Comparison of ENCODE assay signal across 10 mouse cellular contexts in genomic region chrX:153707735-153708134, GRCm38 (mm10). TPM values are rescaled to one million over a fixed set of nuclear protein-coding genes. Genes with fewer than 3 reads are reported as not detected.
DNase-seq lines count a peak whose midpoint lies in the region; ATAC-seq lines count a peak whose summit lies in the region.
"Had no signal": no experiment of that assay in that cellular context is flagged by ENCODE, and none has a peak within 500 bp of the region (broad histone marks: within the 10 kb centered on the region; RNA-seq: fewer than 3 reads in every experiment).

No protein-coding gene starts in this region.

- WGBS in embryonic facial prominence, embryonic 11.5 days: 33% methylated on average over 4 of the region's 4 CpGs
- WGBS in embryonic facial prominence, embryonic 10.5 days: 28% methylated on average over 4 of the region's 4 CpGs

- no peak overlapping the region for H3K4me3 ChIP-seq in embryonic facial prominence, embryonic 11.5 days (ENCODE audit: low read depth, low read length)
- H3K4me3 ChIP-seq in embryonic facial prominence, embryonic 10.5 days: no peak overlapping the region
- H3K4me3 ChIP-seq: embryonic facial prominence, embryonic 12.5 days; megakaryocyte, embryonic 14.5 days had no signal

- H3K4me1 ChIP-seq in embryonic facial prominence, embryonic 11.5 days (ENCODE audit: control insufficient read depth, insufficient read depth, low read length): no peaks in the 10 kb centered on the region
- no peaks in the 10 kb centered on the region for H3K4me1 ChIP-seq in embryonic facial prominence, embryonic 10.5 days
- H3K4me1 ChIP-seq: embryonic facial prominence, embryonic 12.5 days; megakaryocyte, embryonic 14.5 days had no signal

- H3K9ac ChIP-seq in embryonic facial prominence, embryonic 11.5 days (replicated peaks; ENCODE audit: low read length): no peak overlapping the region
- H3K9ac ChIP-seq: embryonic facial prominence, embryonic 12.5 days had no signal

- H3K27me3 ChIP-seq in embryonic facial prominence, embryonic 11.5 days (ENCODE audit: control insufficient read depth, insufficient read depth, low read length): no peaks in the 10 kb centered on the region
- peaks cover 11% of the 10 kb centered on the region for H3K27me3 ChIP-seq in embryonic facial prominence, embryonic 10.5 days (replicated peaks; ENCODE audit: low read depth, poor library complexity, severe bottlenecking)
- H3K27me3 ChIP-seq: embryonic facial prominence, embryonic 12.5 days had no signal

- no peaks in the 10 kb centered on the region for H3K9me3 ChIP-seq in embryonic facial prominence, embryonic 11.5 days (replicated peaks; ENCODE audit: control insufficient read depth, low read length)
- H3K9me3 ChIP-seq in embryonic facial prominence, embryonic 10.5 days: no peaks in the 10 kb centered on the region
- H3K9me3 ChIP-seq: embryonic facial prominence, embryonic 12.5 days; megakaryocyte, embryonic 14.5 days had no signal

- H3K36me3 ChIP-seq in embryonic facial prominence, embryonic 11.5 days (replicated peaks; ENCODE audit: control insufficient read depth, insufficient read depth, low read depth, low read length): no peaks in the 10 kb centered on the region
- no peaks in the 10 kb centered on the region for H3K36me3 ChIP-seq in embryonic facial prominence, embryonic 10.5 days (replicated peaks)
- H3K36me3 ChIP-seq: embryonic facial prominence, embryonic 12.5 days had no signal

- no peak overlapping the region for H3K4me2 ChIP-seq in embryonic facial prominence, embryonic 11.5 days (ENCODE audit: low read depth, low read length)
- H3K4me2 ChIP-seq: embryonic facial prominence, embryonic 12.5 days had no signal

- no peak overlapping the region for H3K27ac ChIP-seq in embryonic facial prominence, embryonic 11.5 days (replicated peaks; ENCODE audit: low read depth, low read length)
- H3K27ac ChIP-seq in embryonic facial prominence, embryonic 10.5 days (replicated peaks): no peak overlapping the region
- H3K27ac ChIP-seq: embryonic facial prominence, embryonic 12.5 days had no signal

- DNase-seq in embryonic facial prominence, embryonic 11.5 days (ENCODE audit: low spot score): peak; percentile 22
- DNase-seq in embryonic facial prominence, embryonic 10.5 days (ENCODE audit: low spot score): no peak
- DNase-seq in layer of hippocampus, postnatal 36 days: peak; percentile 4 to 6
- no peak for DNase-seq in layer of hippocampus, adult 11-12 months (ENCODE audit: low spot score)
- DNase-seq in ZHBTc4 (ENCODE audit: low read depth, low spot score): peak; percentile 2
- DNase-seq in lung, postnatal 10 days: peak; percentile 8
- DNase-seq in cerebellum, adult 11-12 months: no peak
- no peak for DNase-seq in thymus, postnatal 36 days

- ATAC-seq in embryonic facial prominence, embryonic 11.5 days (replicated peaks; ENCODE audit: insufficient number of reproducible peaks, low FRiP score, low TSS enrichment, low read depth): no peak

RNA-seq across cellular contexts. Expression of gene Kctd12b, which starts 11.5 kb away (rescaled TPM):
- polyA plus RNA-seq in embryonic facial prominence, embryonic 11.5 days (2014; fragmentation: Nextera tagmentation; extraction: Ambion mirVana): 8.3 TPM in 2 replicates
- polyA plus RNA-seq in embryonic facial prominence, embryonic 10.5 days (2016; fragmentation: Nextera tagmentation; extraction: Ambion mirVana): 6.2 and 6.9 TPM in 2 replicates
- 1 to 10 TPM; 3.2 to 3.9 TPM for total RNA-seq in layer of hippocampus, postnatal 36 days (2021)

RNA-seq across cellular contexts. Expression of gene Nbdy, which starts 15.7 kb away (rescaled TPM):
- 88.4 and 100 TPM in 2 replicates for polyA plus RNA-seq in embryonic facial prominence, embryonic 11.5 days (2014; fragmentation: Nextera tagmentation; extraction: Ambion mirVana)
- polyA plus RNA-seq in embryonic facial prominence, embryonic 10.5 days (2016; fragmentation: Nextera tagmentation; extraction: Ambion mirVana): 75.3 and 82.8 TPM in 2 replicates
- total RNA-seq in layer of hippocampus, postnatal 36 days (2021): 10 to 100 TPM; 42.9 to 54.5 TPM

Comparison
In these comparisons a context has a peak if more than half of its experiments do, and no peak if none do; other contexts are left out.
1. DNase-seq: peak in embryonic facial prominence, embryonic 11.5 days (single experiment), layer of hippocampus, postnatal 36 days (2 of 2), ZHBTc4 (single experiment) and lung, postnatal 10 days (single experiment); none in embryonic facial prominence, embryonic 10.5 days (single experiment), layer of hippocampus, adult 11-12 months (single experiment), cerebellum, adult 11-12 months (single experiment) and thymus, postnatal 36 days (0 of 2).